Mouse (Mus musculus) heart, adult 11 months (tissue): Measurements from ENCODE around the gene Rph3al.

Experiments
- DNase-seq: peaks from one replicate; pipeline ENCODE4 v3.0.0; 2022

Rph3al gene

DNA sequence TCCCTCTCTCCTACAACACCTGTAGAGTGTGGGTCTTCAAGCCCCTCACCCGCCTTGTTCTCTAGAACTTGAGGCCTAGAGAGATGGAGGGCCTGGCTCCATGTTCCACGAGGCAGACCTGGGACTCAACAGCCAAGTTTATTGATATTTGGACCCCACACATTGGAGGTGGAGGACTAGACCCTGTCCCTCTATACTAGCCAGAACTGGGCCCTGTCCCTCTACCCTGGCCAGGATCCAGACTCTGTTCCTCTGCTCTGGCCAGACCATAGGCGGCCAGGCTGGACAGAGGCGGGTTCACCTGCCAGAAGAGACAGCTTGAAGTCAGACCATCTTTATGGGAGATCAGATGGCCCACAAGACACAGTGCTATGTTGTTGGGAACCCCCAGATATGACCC lies 136.9 kb downstream of the Rph3al start:
- no peak for DNase-seq

DNA sequence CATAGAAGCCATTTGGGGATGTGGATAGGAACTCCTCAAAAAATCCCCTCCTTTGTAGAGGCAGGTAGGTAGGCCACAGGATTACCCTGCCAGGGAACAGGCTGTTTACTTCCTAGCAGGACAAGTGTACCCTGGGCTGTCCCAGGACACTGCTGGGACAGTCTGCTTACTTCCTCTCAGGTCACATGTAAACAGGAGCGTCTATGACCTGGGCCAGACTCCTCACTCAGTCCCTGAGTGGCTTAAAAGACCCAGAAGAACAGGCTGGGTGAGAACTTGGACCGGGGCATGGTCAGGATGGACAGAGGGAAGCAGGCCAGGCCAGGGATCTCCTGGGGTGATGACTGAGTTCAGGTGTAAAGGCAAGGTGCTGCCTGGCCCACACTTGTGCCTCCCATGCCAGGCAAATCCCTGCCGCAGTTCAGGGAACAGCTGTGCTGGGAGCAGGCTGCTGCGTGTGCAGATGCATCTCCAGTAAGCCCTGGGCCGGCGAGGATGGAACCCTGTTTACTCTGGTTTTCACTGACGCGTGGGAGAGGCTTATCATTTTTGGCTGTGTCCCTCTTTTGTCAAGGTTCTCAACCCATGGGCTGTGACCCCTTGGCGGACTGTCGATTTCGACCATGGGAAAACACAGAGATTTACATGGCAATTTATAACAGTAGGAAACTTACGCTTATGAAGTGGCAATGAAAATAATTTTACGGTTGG lies 141.5 kb downstream of the Rph3al start:
- DNase-seq = peak; percentile 96

- DNase-seq = no peak
Measured at GRCm38 (mm10) chr11:75796029-75796445, 142.2 kb downstream of the Rph3al start, which contains the start of gene Doc2b. Gene Doc2b (minus strand): TSS chr11:75796049.

DNA sequence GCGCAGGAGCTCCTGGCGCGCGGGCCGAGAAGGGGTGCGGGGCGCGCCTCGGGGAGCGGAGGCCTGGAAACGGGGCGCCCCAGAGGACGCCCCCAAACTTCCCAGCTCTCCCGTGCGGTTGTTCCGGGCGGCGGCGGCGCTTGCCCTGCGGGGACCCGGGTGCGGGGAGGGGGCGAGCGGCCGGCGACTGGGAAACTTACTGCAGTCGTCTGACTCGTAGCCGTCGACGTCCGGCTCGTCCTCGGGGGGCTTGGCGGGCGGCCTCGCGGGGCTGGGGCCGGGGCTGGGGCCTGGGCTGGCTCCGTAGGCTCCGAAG lies 142.9 kb downstream of the Rph3al start:
- DNase-seq = no peak

DNA sequence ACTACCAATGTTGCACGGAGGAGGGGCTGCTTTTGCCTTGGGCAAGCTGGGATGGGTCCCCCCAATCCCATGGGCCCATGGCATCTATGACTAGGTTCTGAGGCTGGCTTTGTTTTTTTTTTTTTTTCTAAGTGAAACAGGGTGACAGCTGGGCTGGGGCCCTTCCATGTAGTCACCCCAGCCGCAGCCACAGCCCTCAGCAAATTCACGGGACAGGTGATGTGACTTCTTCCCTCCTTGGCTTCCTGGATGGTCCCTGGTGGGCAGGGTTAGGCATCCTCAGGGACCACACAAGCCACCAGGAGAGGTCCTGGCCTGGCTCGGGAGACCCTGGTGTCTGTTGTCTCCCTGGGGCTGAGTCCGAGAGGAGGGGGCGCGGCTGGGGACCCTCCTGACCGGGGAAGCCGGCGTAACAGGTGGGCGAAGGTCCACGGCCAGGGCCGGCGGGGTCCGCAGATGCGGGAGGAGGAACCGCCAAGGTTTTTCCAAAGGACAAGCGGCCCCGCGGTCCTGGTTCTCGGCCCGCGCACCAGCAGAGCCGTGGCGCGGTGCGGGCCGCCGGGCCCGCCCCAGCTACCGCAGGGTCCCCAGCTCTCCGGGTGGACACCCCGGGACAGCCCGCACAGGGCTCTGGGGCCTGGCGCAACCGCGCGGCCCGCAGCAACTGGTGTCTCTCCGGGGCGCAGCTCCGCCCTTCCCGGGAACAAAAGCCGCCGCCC lies 143.5 kb downstream of the Rph3al start:
- DNase-seq = peak; percentile 94

GRCm38 (mm10) chr11:75793351-75793750 lies 144.9 kb downstream of the Rph3al start:
- DNase-seq = no peak

GRCm38 (mm10) chr11:75792535-75792934 lies 145.7 kb downstream of the Rph3al start:
- DNase-seq = no peak

DNA sequence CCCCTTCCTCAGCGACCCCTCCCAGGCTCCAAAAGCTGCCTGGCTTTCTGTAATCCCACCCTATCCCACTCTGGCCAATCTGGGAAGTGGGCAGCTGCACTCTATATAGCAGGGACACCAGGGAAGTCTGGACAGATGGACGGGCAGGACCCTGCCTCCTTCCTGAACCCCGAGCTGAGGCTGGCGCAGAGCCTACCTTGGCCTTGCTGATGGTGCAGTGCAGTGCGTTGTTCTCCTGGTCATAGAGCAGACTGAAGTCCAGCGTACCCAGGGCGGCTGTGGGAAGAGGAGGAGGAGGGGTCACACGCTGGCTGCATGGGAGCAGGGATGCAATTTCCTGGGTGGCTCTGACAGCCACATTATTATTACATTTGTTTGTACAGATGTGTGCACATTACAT lies 152.3 kb downstream of the Rph3al start:
- no peak for DNase-seq

GRCm38 (mm10) chr11:75783799-75784198 lies 154.4 kb downstream of the Rph3al start:
- DNase-seq = no peak

- DNase-seq = peak; percentile 94
Measured at GRCm38 (mm10) chr11:75781919-75782318, 156.3 kb downstream of the Rph3al start.
